Mouse (Mus musculus): ENCODE data around the gene Ptges2. TPM values are rescaled to one million over a fixed set of nuclear protein-coding genes. Genes with fewer than 3 reads are reported as not detected.

Ptges2 gene
- total and polyA plus RNA-seq, 3 experiments: 17.1 to 21.3 (median 20.3) TPM

- TF ChIP-seq SIN3A (IDR thresholded peaks at IDR 0.05; ENCODE audit: low read length): peak; percentile 97
- no peak for TF ChIP-seq BHLHE40 (IDR thresholded peaks at IDR 0.05; ENCODE audit: low read depth, low read length)
- TF ChIP-seq GABPA (IDR thresholded peaks at IDR 0.05; ENCODE audit: insufficient replicate concordance, low read depth, low read length): no peak
- TF ChIP-seq MAX (IDR thresholded peaks at IDR 0.05; ENCODE audit: low read length): peak; percentile 76; the same call in 1 of the 2 replicates
- TF ChIP-seq ZNF384 (IDR thresholded peaks at IDR 0.05; ENCODE audit: low read depth, low read length): no peak
- no peak for TF ChIP-seq JUN (IDR thresholded peaks at IDR 0.05; ENCODE audit: insufficient read depth, low read depth, low read length)
These were observed 13.9 kb upstream of the Ptges2 start, which contains the start of gene 1110008P14Rik (continued) for GRCm38 (mm10) chr2:32381775-32382223.

GRCm38 (mm10) chr2:32382689-32383088 is 13.0 kb upstream of the Ptges2 start:
- peaks cover 56% of the 10 kb centered on the region for H3K27me3 ChIP-seq (replicated peaks)
- peaks cover 5 to 15% of the 10 kb centered on the region in 2 experiments for H3K4me1 ChIP-seq (ENCODE audit: control insufficient read depth in 1 of 2, insufficient read depth in 2 of 2)
- H3K36me3 ChIP-seq (replicated peaks in 1 of 2; ENCODE audit: control insufficient read depth in 1 of 2, insufficient read depth in 1 of 2, low read length in 1 of 2): peaks cover 19 to 29% of the 10 kb centered on the region in 2 experiments
- TF ChIP-seq EP300 (IDR thresholded peaks at IDR 0.05; ENCODE audit: low read length) (no peak), RCOR1 (conservative IDR thresholded peaks at IDR 0.05; ENCODE audit: low read depth, low read length) (no peak), CHD1 (IDR thresholded peaks at IDR 0.05; ENCODE audit: low read depth, low read length) (no peak), USF1 (IDR thresholded peaks at IDR 0.05; ENCODE audit: low read depth, low read length) (no peak), MXI1 (IDR thresholded peaks at IDR 0.05; ENCODE audit: low read depth, low read length) (no peak), SIN3A (IDR thresholded peaks at IDR 0.05; ENCODE audit: low read length) (no peak), RAD21 (IDR thresholded peaks at IDR 0.05; ENCODE audit: low read depth, low read length) (no peak), ZMIZ1 (IDR thresholded peaks at IDR 0.05; ENCODE audit: low read depth, low read length) (no peak), USF2 (conservative IDR thresholded peaks at IDR 0.05; ENCODE audit: low read depth, low read length) (no peak), NELFE (IDR thresholded peaks at IDR 0.05; ENCODE audit: low read depth, low read length) (no peak), ZNF384 (IDR thresholded peaks at IDR 0.05; ENCODE audit: low read depth, low read length) (no peak)
- H3K4me3 ChIP-seq (replicated peaks in 1 of 3; ENCODE audit: low read depth in 2 of 3, low read length in 2 of 3, poor library complexity in 1 of 3): no peak overlapping the region
- H3K27ac ChIP-seq (ENCODE audit: insufficient read depth, low read depth): no peak overlapping the region
- DNase-seq (ENCODE audit: extremely low read depth): no peak
- no peak overlapping the region for H3K4me2 ChIP-seq (ENCODE audit: insufficient read depth, low read depth, poor library complexity, severe bottlenecking)
- no peaks in the 10 kb centered on the region for H3K79me2 ChIP-seq (replicated peaks; ENCODE audit: control insufficient read depth, extremely low read depth, insufficient read depth, poor library complexity, severe bottlenecking)
- H3K9ac ChIP-seq (ENCODE audit: insufficient read depth, low read depth): no peak overlapping the region
- dilution Hi-C loops (cut with MboI; ENCODE audit: extremely low pct_ligation_motif_present, extremely low pct_unique_long_range_greater_than_20kb, low sequenced_read_pairs) (no loop called here), in situ Hi-C loops (cut with MboI; ENCODE audit: low pct_ligation_motif_present, low pct_unique_long_range_greater_than_20kb, low sequenced_read_pairs) (no loop called here)
- H3K9me3 ChIP-seq (replicated peaks; ENCODE audit: low read length): no peaks in the 10 kb centered on the region

- H3K9me3 ChIP-seq (replicated peaks; ENCODE audit: low read length): no peaks in the 10 kb centered on the region
- no peaks in the 10 kb centered on the region; a peak in 1 of 4 replicates for H3K4me1 ChIP-seq (ENCODE audit: control insufficient read depth in 1 of 2, insufficient read depth in 2 of 2)
- no peak within 1 kb of the TSS for H3K4me3 ChIP-seq (replicated peaks in 1 of 3; ENCODE audit: low read depth in 2 of 3, low read length in 2 of 3, poor library complexity in 1 of 3)
- in situ Hi-C loops (cut with MboI; ENCODE audit: low pct_ligation_motif_present, low pct_unique_long_range_greater_than_20kb, low sequenced_read_pairs): no loop called here
- no peak within 1 kb of the TSS for H3K27ac ChIP-seq (ENCODE audit: insufficient read depth, low read depth)
- peaks cover 91% of the 10 kb centered on the region for H3K27me3 ChIP-seq (replicated peaks)
- H3K9ac ChIP-seq (ENCODE audit: insufficient read depth, low read depth): no peak within 1 kb of the TSS
- no peak for DNase-seq (ENCODE audit: extremely low read depth)
- no peaks in the 10 kb centered on the region for H3K36me3 ChIP-seq (replicated peaks in 1 of 2; ENCODE audit: control insufficient read depth in 1 of 2, insufficient read depth in 1 of 2, low read length in 1 of 2)
- no peak within 1 kb of the TSS for H3K4me2 ChIP-seq (ENCODE audit: insufficient read depth, low read depth, poor library complexity, severe bottlenecking)
- TF ChIP-seq EP300 (IDR thresholded peaks at IDR 0.05; ENCODE audit: low read length) (no peak), MXI1 (IDR thresholded peaks at IDR 0.05; ENCODE audit: low read depth, low read length) (no peak), USF1 (IDR thresholded peaks at IDR 0.05; ENCODE audit: low read depth, low read length) (no peak), MYC (IDR thresholded peaks at IDR 0.05; ENCODE audit: low read depth, low read length) (no peak), SMC3 (IDR thresholded peaks at IDR 0.05; ENCODE audit: low read depth, low read length) (no peak), ZKSCAN1 (IDR thresholded peaks at IDR 0.05; ENCODE audit: borderline replicate concordance, low read depth, low read length) (no peak), CHD1 (IDR thresholded peaks at IDR 0.05; ENCODE audit: low read depth, low read length) (no peak), MAZ (IDR thresholded peaks at IDR 0.05; ENCODE audit: low read depth, low read length) (no peak), ZC3H11A (IDR thresholded peaks at IDR 0.05; ENCODE audit: low read depth, low read length) (no peak), NELFE (IDR thresholded peaks at IDR 0.05; ENCODE audit: low read depth, low read length) (no peak), USF2 (conservative IDR thresholded peaks at IDR 0.05; ENCODE audit: low read depth, low read length) (no peak)
- dilution Hi-C loops (cut with MboI; ENCODE audit: extremely low pct_ligation_motif_present, extremely low pct_unique_long_range_greater_than_20kb, low sequenced_read_pairs): no loop called here
- no peaks in the 10 kb centered on the region for H3K79me2 ChIP-seq (replicated peaks; ENCODE audit: control insufficient read depth, extremely low read depth, insufficient read depth, poor library complexity, severe bottlenecking)
These were observed 7.8 kb upstream of the Ptges2 start, which contains the start of gene Lcn2 for GRCm38 (mm10) chr2:32387706-32388490. TSS of gene Lcn2 (minus strand) at chr2:32388252.
